ENCODE assay signal across 33 mouse cellular contexts in genomic region chr1:45287954-45288353, GRCm38 (mm10). TPM values are rescaled to one million over a fixed set of nuclear protein-coding genes. Genes with fewer than 3 reads are reported as not detected.
DNase-seq lines count a peak whose midpoint lies in the region; ATAC-seq and TF ChIP-seq lines count a peak whose summit lies in the region.
"Had no signal": no experiment of that assay in that cellular context is flagged by ENCODE, and none has a peak within 500 bp of the region (broad histone marks: within the 10 kb centered on the region; RNA-seq: fewer than 3 reads in every experiment).

No protein-coding gene starts in this region.

- H3K27ac ChIP-seq in hindbrain, embryonic 11.5 days (ENCODE audit: low read depth, low read length): no peak overlapping the region
- no peak overlapping the region for H3K27ac ChIP-seq in hindbrain, postnatal 0 days
- H3K27ac ChIP-seq in limb, embryonic 10.5 days: no peak overlapping the region
- H3K27ac ChIP-seq: heart, embryonic 10.5 days; heart, embryonic 15.5 days; hindbrain, embryonic 14.5 days; kidney, embryonic 15.5 days; layer of hippocampus, adult 2 months; limb, embryonic 12.5 days; liver, embryonic 15.5 days; midbrain, embryonic 10.5 days; midbrain, embryonic 15.5 days; neural tube, embryonic 13.5 days had no signal

- TF ChIP-seq CTCF in hindbrain, postnatal 0 days (IDR thresholded peaks at IDR 0.05; ENCODE audit: low read depth): no peak

- H3K4me1 ChIP-seq in hindbrain, embryonic 11.5 days (replicated peaks; ENCODE audit: control insufficient read depth, insufficient read depth, low read length): no peaks in the 10 kb centered on the region
- H3K4me1 ChIP-seq in hindbrain, postnatal 0 days (ENCODE audit: insufficient read depth, low read length): no peaks in the 10 kb centered on the region
- H3K4me1 ChIP-seq in limb, embryonic 10.5 days: no peaks in the 10 kb centered on the region
- H3K4me1 ChIP-seq: heart, embryonic 10.5 days; heart, embryonic 15.5 days; kidney, embryonic 15.5 days; limb, embryonic 12.5 days; liver, embryonic 15.5 days; midbrain, embryonic 10.5 days; midbrain, embryonic 15.5 days; neural tube, embryonic 13.5 days had no signal

- ATAC-seq in hindbrain, embryonic 11.5 days (ENCODE audit: low FRiP score): no peak
- ATAC-seq in hindbrain, postnatal 0 days: no peak
- no peak for ATAC-seq in frontal cortex, adult (ENCODE audit: low TSS enrichment)
- ATAC-seq: forebrain, embryonic 16.5 days; midbrain, embryonic 15.5 days had no signal

- no peak overlapping the region for H3K9ac ChIP-seq in hindbrain, embryonic 11.5 days (ENCODE audit: low read depth, low read length)
- H3K9ac ChIP-seq in hindbrain, postnatal 0 days (replicated peaks; ENCODE audit: low read length): no peak overlapping the region
- H3K9ac ChIP-seq: heart, embryonic 15.5 days; hindbrain, embryonic 14.5 days; kidney, embryonic 15.5 days; limb, embryonic 12.5 days; liver, embryonic 15.5 days; lung, embryonic 14.5 days; midbrain, embryonic 15.5 days; neural tube, embryonic 13.5 days had no signal

- no peaks in the 10 kb centered on the region for H3K36me3 ChIP-seq in hindbrain, embryonic 11.5 days (ENCODE audit: control insufficient read depth, insufficient read depth, low read length)
- H3K36me3 ChIP-seq in hindbrain, postnatal 0 days (ENCODE audit: insufficient read depth, low read length): no peaks in the 10 kb centered on the region
- no peaks in the 10 kb centered on the region for H3K36me3 ChIP-seq in limb, embryonic 10.5 days
- H3K36me3 ChIP-seq: heart, embryonic 10.5 days; heart, embryonic 15.5 days; kidney, embryonic 15.5 days; limb, embryonic 12.5 days; liver, embryonic 15.5 days; midbrain, embryonic 10.5 days; midbrain, embryonic 15.5 days; neural tube, embryonic 13.5 days had no signal

- no peaks in the 10 kb centered on the region for H3K9me3 ChIP-seq in hindbrain, embryonic 11.5 days (ENCODE audit: control insufficient read depth, low read length)
- no peaks in the 10 kb centered on the region for H3K9me3 ChIP-seq in hindbrain, postnatal 0 days (ENCODE audit: low read length)
- H3K9me3 ChIP-seq in limb, embryonic 10.5 days (replicated peaks): no peaks in the 10 kb centered on the region
- H3K9me3 ChIP-seq: heart, embryonic 10.5 days; heart, embryonic 15.5 days; kidney, embryonic 15.5 days; limb, embryonic 12.5 days; liver, embryonic 15.5 days; midbrain, embryonic 10.5 days; midbrain, embryonic 15.5 days; neural tube, embryonic 13.5 days had no signal

- H3K4me3 ChIP-seq in hindbrain, embryonic 11.5 days (ENCODE audit: low read depth, low read length): no peak overlapping the region
- H3K4me3 ChIP-seq in hindbrain, postnatal 0 days (ENCODE audit: low read length): no peak overlapping the region
- H3K4me3 ChIP-seq in limb, embryonic 10.5 days: no peak overlapping the region
- H3K4me3 ChIP-seq: erythroblast, embryonic 14.5 days; heart, embryonic 10.5 days; heart, embryonic 15.5 days; kidney, embryonic 15.5 days; layer of hippocampus, adult 2 months; limb, embryonic 12.5 days; liver, embryonic 15.5 days; midbrain, embryonic 10.5 days; midbrain, embryonic 15.5 days; neural tube, embryonic 13.5 days had no signal

- DNase-seq in hindbrain, embryonic 11.5 days (ENCODE audit: low spot score): peak; percentile 12
- no peak for DNase-seq in hindbrain, postnatal 0 days (ENCODE audit: low spot score)
- DNase-seq in embryo, embryonic 9.5 days (ENCODE audit: extremely low spot score): peak; percentile 22
- peak; percentile 35 for DNase-seq in limb, embryonic 10.5 days (ENCODE audit: low spot score)
- no peak for DNase-seq in heart, postnatal 4 days
- DNase-seq in right cerebral cortex, adult 2 months (ENCODE audit: low spot score in 2 of 2): no peak
- DNase-seq: adrenal gland, postnatal 25 days; cerebellum, adult 11-12 months; cerebellum, postnatal 10 days; gastrocnemius, postnatal 14 days; kidney, adult 18-20 months; kidney, postnatal 36 days; lung, embryonic 14.5 days; lung, postnatal 14 days; right cerebral cortex, postnatal 14 days; spleen, adult 18-20 months; thymus, postnatal 14 days had no signal

- H3K27me3 ChIP-seq in hindbrain, embryonic 11.5 days (ENCODE audit: control insufficient read depth, insufficient read depth, low read length): no peaks in the 10 kb centered on the region
- no peaks in the 10 kb centered on the region for H3K27me3 ChIP-seq in hindbrain, postnatal 0 days (ENCODE audit: insufficient read depth, low read length)
- H3K27me3 ChIP-seq in limb, embryonic 10.5 days (ENCODE audit: low read depth, poor library complexity, severe bottlenecking): no peaks in the 10 kb centered on the region
- H3K27me3 ChIP-seq: heart, embryonic 15.5 days; kidney, embryonic 15.5 days; limb, embryonic 12.5 days; liver, embryonic 15.5 days; midbrain, embryonic 15.5 days; neural tube, embryonic 13.5 days had no signal

- 64% methylated on average over 1 of the region's 1 CpGs for WGBS in hindbrain, embryonic 11.5 days
- 72% methylated on average over 1 of the region's 1 CpGs for WGBS in hindbrain, postnatal 0 days
- 40% methylated on average over 1 of the region's 1 CpGs for WGBS in limb, embryonic 10.5 days

- no peak overlapping the region for H3K4me2 ChIP-seq in hindbrain, embryonic 11.5 days (replicated peaks; ENCODE audit: low read depth, low read length)
- H3K4me2 ChIP-seq in hindbrain, postnatal 0 days (ENCODE audit: low read depth, low read length): no peak overlapping the region
- H3K4me2 ChIP-seq: heart, embryonic 15.5 days; hindbrain, embryonic 14.5 days; kidney, embryonic 15.5 days; limb, embryonic 12.5 days; liver, embryonic 15.5 days; lung, embryonic 14.5 days; midbrain, embryonic 15.5 days; neural tube, embryonic 13.5 days had no signal

RNA-seq across cellular contexts. Expression of gene Col3a1, which starts 23.4 kb away (rescaled TPM):
- polyA plus RNA-seq in hindbrain, embryonic 11.5 days (2014; fragmentation: Nextera tagmentation; extraction: Ambion mirVana): 310 and 317 TPM in 2 replicates
- total RNA-seq in hindbrain, postnatal 0 days (2014; rRNA removed): 112 and 117 TPM in 2 replicates
- polyA plus RNA-seq in hindbrain, postnatal 0 days (2015; fragmentation: Nextera tagmentation; extraction: Ambion mirVana): 114 and 120 TPM in 2 replicates
- 348 and 463 TPM in 2 replicates for polyA plus RNA-seq in limb, embryonic 10.5 days (2016; fragmentation: Nextera tagmentation; extraction: Ambion mirVana)
- total RNA-seq in heart, postnatal 4 days (2021): 1,000 to 10,000 TPM; 1,443 to 1,651 TPM
- total RNA-seq: common myeloid progenitor, adult 5-6 weeks; granulocyte monocyte progenitor cell, adult 5-6 weeks; MEL had no signal

Comparison
In these comparisons a context has a peak if more than half of its experiments do, and no peak if none do; other contexts are left out.
1. DNase-seq: peak in hindbrain, embryonic 11.5 days (single experiment), embryo, embryonic 9.5 days (single experiment) and limb, embryonic 10.5 days (single experiment); none in hindbrain, postnatal 0 days (single experiment), heart, postnatal 4 days (single experiment) and right cerebral cortex, adult 2 months (0 of 2).